Mouse (Mus musculus) cerebellum, adult 9-10 months (tissue): ENCODE results near the gene Wdtc1.

Experiments used
- DNase-seq: peaks from one replicate; pipeline ENCODE4 v3.0.0; 2022

The Wdtc1 gene

GRCm38 (mm10) chr4:133353367-133354365 is at the start of gene Wdtc1:
Gene Wdtc1 (minus strand): TSS chr4:133353481.
- no peak for DNase-seq

DNA sequence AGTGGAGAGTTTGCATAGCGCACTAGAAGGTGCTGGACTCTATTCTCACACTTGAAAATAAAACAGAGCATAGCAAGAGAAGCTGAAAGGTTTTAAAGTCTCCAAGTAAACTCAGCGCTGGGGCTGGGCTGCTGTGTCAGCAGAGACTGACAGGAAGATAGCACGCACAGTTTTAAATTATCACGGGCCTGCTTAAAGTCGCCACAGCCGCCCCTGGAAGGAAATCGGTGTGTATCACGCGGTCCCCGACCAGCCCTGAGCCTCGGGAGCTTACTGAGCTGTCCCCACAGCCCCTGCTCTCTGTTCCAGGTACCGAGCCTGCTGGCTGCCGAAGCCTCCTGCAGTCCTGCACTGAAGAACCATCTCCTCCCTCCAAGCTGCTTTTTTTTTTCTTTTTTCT is 48.7 kb upstream of the Wdtc1 start:
- DNase-seq, result no peak

- DNase-seq, result no peak
Observed at GRCm38 (mm10) chr4:133400098-133400497, 46.8 kb upstream of the Wdtc1 start.

- DNase-seq, result peak; percentile 75
Observed at GRCm38 (mm10) chr4:133399509-133399908, 46.2 kb upstream of the Wdtc1 start.

GRCm38 (mm10) chr4:133398619-133399018 is 45.3 kb upstream of the Wdtc1 start:
- DNase-seq, result no peak

DNA sequence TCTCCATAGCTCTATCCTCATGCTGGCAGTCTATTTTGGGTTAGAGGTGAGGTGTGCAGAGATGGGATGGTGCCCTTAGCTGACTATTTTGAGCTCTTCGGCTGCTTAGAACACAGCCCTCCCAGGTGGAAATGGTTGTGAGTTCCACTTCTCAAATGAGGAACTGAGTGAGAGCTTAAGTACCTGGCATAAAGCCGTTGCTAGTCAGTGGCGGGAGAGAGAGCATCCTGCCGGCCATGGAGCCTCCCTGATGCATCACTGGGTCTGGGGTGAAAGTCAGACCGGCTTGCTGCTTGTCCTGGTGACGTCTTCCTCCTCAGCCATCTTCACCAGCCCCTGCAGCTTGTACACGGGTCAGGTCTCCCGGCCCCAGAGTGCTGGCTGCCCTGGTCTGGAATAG is 44.7 kb upstream of the Wdtc1 start:
- no peak for DNase-seq

DNA sequence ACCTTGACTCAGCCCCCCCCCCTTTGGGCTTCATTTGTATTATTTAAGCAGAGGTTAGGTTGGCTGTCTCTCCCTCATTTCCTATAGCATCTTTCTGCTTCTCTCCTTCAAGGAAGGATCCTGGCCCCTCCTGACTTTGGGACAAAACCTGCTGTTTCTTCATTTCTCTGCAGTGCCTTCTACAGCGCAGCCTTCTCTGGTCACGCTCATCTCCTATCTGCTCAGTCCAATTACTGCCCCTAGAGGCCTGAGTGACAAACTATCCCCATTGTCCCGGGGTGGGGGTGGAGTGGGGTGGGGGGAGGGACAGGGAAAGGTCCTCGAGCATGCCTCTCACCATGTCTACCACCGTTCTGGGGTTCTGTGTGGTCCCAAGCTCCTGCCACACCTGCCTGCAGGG is 44.0 kb upstream of the Wdtc1 start:
- DNase-seq, result no peak

GRCm38 (mm10) chr4:133396079-133396478 is 42.8 kb upstream of the Wdtc1 start:
- no peak for DNase-seq

DNA sequence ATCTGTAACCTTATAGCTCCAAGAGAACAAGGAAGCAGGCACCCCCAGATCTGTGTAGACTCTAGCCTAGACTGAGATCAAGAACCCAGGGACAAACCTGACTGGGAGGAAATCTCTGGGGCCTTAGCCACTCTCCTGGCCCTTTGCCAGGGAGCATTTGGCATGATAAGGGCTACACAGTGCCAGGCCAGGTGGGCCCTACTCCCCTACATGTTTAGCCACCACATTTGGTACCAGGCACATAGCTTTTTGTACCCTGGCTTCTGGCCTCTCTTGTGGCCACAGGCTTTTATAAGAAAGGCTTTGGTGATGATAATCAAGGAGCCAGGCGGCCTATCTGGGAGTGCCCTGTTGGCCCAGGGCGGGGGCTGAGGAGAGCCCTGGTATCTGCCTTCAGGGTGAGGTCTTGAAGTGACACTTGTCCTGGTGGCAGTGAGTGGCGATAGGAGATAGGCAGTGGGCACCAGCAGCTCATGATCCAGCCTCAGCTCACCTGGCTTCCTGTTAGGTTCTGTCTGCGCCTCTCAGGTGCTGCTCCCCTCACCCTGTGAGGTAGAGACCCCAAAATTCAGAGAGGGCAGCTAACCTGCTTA is 41.8 kb upstream of the Wdtc1 start:
- no peak for DNase-seq

DNA sequence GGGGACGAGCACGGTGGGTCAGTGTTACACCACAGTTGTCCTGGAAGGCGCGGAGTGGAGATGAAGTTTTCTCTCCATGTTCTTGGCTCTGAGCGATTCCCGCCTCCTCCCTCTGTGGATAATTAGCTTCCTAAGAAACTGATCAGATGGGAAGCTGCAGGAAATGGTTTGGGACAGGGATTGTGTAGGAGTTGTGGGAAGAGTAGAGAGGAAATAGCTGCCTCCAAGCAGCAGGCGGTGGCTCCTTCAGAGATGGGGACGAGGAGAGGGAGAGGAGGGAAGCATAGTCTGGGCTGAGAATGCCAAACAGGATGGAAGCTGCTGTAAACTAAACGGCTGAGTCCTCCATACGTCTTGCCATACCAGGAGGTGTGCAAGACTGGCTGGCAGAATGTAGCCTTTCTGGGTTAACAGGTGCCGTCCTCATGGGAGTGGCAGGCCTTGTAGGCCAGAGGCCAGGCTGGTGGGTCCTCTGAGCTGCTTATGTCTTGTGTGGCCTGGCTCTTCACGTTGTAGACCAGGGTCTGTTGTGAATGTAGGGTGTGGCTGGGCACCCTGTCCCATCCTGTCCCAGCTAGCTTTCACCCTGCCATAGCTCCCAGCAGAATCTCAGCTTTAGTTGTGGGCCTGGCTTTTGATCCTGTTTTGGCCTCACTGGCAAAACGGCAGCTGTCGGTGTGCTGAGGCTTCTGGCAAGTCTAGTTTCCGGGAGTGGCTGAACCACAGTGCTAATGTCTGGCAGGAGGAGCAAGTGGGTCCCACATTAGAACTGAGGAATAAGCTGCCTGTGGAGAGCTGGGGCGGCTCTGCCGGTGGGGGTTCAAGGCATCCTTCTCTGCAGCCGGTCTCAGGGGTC is 38.1 kb upstream of the Wdtc1 start:
- DNase-seq, result peak; percentile 59

DNA sequence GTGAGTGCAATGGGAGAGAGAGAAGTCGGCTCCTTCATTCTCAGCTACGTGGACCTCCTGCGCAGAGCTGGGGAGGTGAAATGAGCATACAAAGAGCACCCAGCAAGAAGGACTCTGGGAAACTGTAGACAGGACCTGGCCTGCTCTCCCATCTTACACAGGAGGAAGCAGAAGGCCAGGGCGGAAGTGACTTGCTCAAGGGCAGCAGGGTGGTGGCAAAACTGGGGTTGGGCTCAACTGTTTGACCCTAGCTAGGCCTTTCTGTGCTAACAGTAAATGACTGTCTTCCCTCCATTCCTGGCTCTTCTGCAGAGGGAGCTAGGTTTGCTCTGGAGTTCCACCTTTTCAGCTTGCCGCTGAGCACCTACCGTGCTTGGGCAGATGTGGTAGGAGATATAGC is 37.3 kb upstream of the Wdtc1 start:
- no peak for DNase-seq

- DNase-seq, result no peak
Observed at GRCm38 (mm10) chr4:133390042-133390441, 36.8 kb upstream of the Wdtc1 start.

DNA sequence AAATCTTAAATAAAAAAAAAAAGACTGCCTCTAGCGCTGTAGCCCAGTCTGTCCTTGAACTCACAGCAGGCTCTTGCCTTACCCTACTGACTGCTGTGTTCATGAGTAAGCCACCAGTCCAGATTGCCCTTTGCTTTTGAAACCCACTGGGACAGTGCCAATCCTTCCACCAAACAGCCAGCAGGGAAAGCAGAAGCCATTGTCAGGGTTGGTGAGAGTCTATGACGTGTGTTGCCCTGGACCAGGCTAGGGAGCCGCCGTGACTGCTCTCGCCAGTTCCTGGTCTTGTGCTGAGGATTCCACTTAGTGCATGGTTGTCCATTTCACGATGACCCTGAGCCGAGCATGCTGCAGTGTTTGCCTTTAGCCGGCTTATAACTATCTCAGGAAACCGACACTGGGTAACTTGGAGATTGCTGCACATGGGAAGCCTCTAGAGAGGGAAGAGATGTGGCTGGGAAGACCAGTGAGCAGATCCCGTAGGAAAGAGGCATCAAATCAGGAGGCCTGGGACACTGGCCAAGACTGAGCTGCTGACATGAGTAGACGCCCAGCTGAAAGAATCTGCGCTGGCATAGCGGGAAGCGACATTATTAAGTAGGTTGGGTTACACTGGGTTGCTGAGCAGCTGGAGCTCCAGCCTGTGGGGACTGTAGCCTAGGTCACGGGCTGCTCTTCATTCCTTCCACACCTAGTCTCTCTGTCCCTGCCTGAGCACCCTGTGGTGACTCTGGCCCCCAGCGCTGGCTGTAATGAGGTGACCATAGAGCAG is 35.7 kb upstream of the Wdtc1 start:
- no peak for DNase-seq

DNA sequence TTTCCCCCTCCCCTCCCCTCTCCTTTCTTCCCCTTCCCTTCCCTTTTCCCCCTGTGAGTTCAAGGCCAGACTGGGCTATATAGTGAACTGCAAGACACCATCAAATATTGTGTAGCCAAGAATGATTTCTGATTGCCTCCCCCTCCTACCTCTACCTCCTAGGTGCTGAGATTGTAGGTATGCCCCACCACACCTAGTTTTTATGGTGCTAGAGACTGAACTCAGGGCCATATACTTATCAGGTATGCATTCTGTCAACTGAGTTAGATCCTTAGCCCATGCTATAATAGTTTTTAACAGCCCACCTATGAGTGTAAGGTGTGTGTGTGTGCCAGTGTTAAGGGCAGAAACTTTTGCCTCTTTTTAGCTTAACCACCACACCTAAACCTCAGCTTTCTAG is 33.8 kb upstream of the Wdtc1 start:
- DNase-seq, result no peak

- no peak for DNase-seq
Observed at GRCm38 (mm10) chr4:133386061-133386797, 32.9 kb upstream of the Wdtc1 start.

GRCm38 (mm10) chr4:133381141-133381540 is 27.9 kb upstream of the Wdtc1 start:
- no peak for DNase-seq

DNA sequence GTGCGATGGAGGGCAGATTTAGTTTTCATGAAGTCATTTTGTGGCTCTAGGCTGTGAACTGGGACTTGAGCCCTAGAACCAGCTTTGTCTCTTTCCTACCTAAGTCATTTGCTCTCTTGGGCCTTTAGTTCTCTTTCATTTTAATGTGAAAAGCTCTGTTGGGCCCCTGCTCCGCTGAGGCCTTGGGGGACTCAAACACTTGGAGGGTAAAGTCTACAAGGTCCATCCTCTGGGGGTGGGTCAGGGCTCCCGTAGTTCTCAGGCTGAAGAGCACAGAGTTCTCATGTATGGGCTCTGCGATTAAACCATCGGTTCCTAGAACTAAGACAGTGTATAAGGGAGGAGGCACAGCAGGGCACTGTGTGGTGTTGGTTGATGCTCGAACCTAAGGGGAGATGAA is 27.3 kb upstream of the Wdtc1 start:
- peak; percentile 15 for DNase-seq

GRCm38 (mm10) chr4:133379861-133380260 is 26.6 kb upstream of the Wdtc1 start:
- DNase-seq, result peak; percentile 18

DNA sequence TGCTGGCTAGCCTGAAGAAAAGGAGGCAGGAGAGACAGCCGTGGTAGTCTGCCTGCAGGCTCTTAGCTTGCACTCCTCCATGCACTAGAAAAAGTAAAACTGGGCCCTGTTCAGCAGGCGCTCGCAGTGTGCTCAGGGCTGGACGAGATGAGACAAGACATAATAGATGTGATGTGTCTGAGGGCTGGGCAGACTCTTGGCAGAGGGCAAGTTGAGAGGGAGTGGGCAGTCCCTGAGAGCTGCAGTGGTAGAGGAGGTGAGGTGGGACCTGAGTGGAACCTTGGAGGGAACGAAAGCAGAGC is 25.7 kb upstream of the Wdtc1 start:
- peak; percentile 21 for DNase-seq

DNA sequence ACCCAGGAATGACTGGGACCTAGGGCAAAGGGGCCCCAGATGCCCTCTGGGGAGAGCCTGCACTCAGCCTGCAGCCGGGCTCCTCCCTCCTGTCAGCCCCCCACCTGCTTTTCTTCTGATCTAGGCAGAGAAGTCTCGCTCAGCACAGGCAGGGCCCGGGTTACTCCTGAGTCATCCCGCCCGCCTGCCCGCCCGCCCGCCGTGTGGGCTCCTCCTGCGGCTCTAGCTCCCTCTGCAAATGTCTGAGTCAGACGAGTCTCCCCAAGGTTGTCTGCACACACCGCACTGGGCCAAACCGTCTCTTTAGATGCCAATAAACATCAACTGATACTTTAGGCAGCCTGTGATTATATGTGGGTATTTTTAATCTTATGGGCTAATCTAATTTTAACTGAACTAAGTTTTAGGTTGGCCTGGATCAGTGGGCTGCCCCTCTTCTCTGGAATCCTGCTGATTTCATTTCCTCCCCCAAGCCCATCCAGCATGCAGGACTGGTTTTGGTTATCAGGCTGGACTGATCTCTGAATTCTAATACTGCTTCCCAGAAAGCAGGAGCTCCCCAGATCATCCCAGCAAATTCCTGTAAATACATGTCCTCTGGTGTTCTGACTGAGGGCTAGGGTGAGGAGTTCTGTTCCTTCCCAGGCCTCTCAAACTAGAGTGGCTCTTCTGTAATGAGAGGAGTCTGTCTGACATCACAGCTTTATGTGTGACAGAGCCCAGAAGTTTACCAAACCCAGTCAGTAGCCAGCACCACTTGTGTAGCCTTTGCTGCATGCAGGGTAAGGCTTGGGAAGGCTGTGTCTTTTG is 25.2 kb upstream of the Wdtc1 start:
- DNase-seq, result peak; percentile 39
